Mouse (Mus musculus): ENCODE results near the gene Ttpal.
"Not testable (repeated sequence)": the region's sequence is repeated elsewhere in the genome, so short reads cannot be mapped to it uniquely, and the experiment has no call there.

Gene Ttpal

DNA sequence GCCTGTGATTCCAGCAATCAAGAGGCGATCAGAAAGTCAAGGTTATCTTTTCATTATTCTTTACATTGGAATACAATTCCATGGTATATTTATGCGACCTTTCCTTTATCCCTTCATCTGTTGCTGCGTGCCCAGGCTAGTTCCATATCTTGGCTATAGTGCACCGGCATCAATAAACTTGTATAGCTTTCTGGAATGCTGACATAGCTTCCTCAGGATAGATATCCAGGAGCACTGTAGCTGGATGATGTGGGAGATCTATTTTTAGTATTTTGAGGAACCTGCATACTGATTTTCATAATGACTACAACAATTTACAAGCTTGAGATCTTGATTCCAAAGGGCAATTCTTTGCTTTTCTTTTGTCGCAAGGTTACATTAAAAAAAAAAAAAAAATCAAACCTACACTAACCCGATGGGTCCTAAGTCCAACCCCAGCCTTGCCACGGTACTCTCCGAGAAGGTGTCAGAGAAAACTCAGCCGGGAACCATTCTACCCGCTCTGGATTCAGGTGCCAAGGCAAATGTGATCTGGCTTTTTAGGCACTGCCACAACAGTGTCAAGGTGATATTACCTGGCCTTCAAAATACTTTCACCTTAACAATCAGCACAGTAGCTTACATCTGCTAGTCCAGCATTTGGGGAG is 8.4 kb upstream of the Ttpal start:
- no peak for DNase-seq (ENCODE audit: low spot score)

DNA sequence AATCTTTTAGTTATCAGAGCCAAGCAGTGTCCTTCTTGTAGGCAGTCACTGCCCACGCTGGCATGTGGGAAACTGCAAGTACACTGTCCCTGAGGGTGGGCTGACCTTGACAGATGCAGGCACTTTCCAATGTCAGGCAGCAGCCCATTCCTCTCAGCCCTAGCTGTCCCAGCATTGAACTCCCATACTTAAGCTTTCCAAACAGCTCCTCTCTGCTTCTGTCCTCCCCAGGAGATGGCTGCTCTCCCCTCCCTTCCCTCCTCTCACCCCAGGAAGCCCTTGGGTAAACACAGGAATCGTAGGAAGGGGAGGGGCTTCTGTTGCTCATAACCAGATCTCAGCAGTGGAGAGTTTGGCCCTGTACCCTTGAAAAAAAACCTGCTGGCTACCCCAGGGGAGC is 7.0 kb upstream of the Ttpal start:
- no peak for DNase-seq (ENCODE audit: low spot score)

DNA sequence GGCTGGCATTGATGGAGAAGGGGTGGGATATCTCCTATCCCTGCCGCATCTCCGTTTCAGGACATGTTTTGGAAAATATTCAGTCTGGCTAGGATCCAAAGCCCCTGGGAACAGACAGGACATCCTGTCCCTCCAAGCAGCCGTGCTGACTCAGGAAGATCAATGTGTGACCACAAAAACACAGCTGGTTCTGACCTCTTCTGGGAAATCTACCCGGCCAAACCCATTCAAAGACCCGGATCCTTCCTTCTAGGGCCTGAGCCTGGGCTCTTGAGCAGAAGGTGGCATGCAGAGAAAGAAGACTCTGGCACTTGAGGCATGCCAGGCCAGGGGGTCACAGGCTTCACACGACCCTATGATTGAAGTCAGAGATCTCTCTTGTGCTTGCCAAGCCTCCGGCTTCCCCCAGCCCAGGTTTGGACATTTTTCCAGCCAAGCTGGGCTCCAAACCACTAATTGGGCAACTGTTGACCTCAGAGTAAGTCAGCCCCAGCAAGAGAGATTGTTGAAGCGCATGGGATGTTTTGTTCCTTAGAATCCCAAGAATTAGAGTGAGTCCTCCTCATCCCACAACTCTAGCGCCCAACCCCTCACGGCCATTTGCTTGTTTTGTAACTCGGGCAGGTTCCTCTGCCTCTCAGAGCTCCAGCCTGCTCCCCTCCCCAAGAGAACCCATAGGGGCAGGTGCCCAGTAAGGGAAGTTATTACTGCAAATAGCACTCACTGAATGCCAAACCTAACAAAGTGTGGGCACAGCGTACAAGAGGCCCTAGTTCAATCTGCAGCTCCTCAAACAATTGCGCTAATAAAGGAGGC is 5.8 kb upstream of the Ttpal start:
- DNase-seq (ENCODE audit: low spot score): no peak

DNA sequence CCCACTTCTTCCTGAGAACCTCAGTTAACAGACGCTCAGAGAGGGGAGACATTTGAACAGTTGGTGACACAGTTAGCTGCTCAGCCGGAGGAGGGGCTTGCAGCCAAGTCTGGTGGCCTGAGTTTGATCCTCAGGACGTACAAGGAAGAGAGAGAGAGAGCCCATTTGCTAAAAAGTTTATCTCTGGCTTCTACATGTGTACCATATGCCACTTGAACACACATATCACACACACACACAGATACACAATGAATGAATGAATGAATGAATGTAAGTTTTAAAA is 5.3 kb upstream of the Ttpal start:
- DNase-seq (ENCODE audit: low spot score): no peak

DNA sequence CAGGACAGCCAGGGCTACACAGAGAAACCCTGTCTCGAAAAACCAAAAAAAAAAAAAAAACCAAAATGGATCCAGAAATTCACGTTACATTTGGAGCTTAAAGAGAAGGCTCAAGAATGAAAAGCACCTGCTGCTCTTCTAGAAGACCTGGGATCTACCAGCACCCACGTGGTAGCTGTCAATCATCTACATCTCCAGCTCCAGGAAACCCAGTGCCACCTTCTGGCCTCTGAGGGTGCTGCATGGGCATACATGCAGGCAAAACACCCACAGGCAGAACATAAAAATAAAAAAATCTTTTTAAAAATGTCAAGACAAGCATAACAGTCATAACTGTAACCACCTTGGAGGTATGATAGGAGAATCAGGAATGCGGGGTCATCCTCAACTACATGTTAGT is 4.5 kb upstream of the Ttpal start:
- peak; percentile 32 for DNase-seq (ENCODE audit: low spot score)

DNA sequence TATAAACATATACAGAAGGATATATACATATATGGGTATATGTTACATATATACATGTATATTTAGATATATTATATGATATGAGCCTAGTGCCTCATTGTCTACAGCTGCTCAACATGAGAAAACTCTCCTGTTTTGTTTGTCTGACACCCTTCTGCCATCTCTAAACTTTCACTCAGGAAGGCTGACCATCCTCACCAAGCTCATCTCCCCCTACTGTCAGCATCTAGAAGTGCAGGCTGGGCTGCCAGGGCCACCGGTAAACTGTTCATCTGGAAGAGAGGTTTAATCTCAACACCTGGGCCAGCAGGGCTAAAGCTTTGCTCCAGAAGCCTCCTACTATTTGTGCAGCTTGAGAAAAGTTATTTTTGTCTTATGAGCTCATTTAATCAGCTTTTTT is 2.9 kb upstream of the Ttpal start:
- peak; percentile 52 for DNase-seq (ENCODE audit: low spot score)

DNA sequence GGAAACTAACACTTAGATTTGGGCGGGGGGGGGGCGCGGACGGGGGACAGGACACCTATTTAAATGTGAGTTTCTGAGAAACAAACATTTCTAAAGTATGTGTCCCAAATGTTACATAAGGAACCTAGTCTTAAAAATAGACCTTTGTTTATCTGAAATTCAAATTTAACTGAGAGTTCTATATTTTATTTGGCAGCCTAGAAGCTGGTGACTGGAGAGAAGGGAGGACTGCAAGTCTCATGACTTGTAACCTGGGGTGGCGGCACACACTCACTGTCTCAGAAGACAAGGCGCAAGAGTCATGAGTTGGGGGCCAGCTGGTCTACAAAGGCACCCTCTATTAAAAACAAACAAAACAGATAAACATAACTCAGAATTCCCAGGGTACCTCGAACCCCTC is 1.0 kb upstream of the Ttpal start:
- DNase-seq (ENCODE audit: low spot score): no peak

DNA sequence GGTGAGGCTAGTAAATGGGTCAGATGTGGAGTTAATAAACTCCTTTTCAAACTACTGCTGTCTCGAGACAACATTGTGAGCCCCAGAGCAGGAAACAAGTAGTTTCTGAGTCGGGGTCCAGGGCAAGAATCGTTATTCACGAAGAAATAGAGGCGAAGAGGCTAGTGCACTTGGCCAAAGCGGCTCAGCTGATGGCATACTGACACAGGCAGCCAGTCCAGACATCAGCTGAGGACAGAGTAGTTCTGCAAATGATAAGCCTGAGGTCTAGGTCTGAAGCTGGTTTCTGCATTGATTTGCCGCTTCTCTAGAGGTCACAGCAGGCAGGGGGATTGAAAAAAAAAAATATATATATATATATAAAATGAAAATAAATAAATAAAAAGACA is 408 bp upstream of the Ttpal start:
- DNase-seq (ENCODE audit: low spot score): no peak

DNA sequence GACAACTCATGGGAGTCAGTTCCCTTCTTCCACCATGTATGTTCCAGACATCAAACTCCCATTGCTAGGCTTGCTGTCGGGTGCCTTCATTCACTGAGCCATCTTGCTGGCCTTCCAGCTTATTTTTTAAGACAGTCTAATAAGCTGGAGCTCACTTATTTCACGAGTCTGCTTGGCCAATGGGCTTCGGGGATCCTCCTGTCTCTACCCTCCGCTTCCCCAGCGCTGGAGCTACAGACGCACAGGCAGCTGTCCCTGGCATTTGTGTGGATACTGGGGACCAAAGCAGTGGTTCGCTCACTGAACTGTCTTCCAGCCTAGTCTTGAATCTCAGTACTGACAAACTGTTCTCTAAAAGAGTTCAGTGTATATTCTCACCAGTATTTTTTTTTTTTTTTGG is 4.0 kb downstream of the Ttpal start:
- DNase-seq (ENCODE audit: low spot score): no peak

DNA sequence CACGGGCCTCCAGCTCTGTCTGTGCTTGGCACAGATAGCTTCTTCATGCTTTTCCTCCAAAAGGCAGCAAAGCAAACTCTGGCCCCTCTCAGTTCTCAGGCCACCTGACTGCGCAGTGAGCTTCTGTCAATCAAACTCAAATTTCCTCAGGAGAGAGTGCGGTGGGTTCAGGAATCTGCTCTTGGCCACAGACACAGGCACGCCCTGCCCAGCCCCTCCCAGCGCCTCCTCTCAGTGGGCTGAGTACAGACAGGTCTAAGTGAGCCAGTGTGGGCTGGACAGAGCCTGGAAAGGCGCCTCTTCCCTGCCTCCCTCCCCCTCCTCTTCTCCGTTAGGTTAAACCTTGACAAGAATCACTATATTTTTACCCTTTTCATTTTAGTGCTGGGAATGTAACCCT is 5.9 kb downstream of the Ttpal start:
- DNase-seq (ENCODE audit: low spot score): no peak

DNA sequence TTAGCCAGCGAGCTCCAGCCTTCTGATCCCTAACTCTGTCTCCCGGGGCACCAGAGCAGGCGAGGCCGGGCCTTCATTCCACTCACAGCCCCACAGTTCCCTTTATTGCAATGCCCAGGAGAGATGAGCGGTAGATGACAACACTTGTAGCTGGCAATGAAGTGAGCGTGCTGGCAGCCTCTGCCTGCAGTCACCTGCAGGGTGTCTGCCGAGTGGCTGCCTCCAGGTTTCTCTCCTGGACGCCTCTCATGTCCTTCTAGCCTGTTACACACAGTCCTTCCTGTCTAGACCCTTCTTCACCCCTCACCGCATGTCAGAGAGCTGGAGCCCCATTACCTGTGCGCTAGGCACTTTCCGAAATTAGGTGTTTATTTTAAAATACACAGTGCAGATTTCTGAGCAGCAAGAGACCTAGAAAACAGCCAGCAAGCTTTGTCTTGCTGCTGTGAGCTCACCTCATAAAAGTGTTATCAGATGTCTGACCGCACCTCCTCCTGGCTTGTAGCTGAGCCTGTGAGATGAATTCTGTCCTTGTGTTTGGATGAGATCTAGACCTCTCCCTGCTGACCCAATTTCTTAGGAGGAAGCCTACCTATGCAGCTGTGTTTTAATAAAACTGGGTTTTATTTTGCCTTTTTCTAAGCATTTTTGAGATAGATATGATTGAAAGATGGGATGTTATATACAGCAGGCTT is 7.3 kb downstream of the Ttpal start:
- DNase-seq (ENCODE audit: low spot score): no peak

DNA sequence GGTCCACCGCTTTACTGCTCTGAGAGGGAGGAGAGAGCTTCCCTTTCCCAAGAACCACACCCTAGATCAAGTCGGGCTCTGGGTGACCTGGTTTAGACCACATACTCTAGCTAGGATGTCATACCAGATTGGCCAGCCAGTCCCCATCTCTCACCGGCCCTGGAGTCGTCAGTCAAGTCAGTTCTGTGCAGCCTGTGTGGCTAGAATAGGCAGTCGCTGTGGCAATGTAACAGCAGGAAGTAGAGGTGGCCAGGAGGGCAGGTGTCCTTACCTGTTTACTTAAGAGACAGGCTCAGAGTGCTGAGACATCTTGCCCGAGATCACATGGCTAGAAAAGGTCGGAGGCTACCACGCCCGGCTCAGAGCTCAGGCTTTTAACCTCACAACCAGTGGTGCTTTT is 9.1 kb downstream of the Ttpal start:
- no peak for DNase-seq (ENCODE audit: low spot score)

DNA sequence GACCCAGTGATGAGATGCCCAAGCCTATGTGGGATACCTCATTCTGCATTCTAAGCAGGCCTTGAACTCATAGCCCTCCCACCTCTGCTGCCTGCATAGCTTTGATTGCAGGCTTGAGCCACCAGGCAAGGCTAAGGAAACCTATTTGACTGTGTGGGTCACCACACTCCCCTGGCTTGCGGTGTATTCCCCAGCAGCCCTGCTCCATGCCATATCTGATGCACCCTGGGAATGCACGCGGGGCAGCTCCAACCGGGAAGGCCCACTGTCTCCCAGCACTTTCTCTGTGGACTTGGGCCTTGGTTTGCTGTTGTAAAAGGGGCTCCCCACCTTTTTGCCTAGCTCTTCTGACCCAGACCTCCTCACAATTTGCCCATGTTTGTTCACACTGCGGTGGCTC is 11.1 kb downstream of the Ttpal start:
- DNase-seq (ENCODE audit: low spot score): no peak

DNA sequence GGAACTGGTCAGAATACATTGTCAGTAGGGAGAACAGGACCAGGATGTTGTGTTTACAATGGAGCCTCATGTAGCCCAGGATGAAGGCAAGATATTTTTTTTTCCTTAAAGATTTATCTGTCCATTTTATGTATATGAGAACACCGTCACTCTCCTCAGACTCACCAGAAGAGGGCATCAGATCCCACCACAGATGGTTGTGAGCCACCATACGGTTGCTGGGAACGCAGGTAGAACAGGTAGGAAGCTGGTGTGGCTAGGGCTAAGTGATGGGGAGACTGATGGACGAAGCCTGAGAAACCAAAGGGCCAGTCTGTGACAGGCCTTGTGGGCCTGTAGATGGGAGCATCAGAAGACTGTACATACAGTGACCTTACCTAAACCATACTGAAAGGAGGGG is 11.9 kb downstream of the Ttpal start:
- DNase-seq (ENCODE audit: low spot score): no peak

DNA sequence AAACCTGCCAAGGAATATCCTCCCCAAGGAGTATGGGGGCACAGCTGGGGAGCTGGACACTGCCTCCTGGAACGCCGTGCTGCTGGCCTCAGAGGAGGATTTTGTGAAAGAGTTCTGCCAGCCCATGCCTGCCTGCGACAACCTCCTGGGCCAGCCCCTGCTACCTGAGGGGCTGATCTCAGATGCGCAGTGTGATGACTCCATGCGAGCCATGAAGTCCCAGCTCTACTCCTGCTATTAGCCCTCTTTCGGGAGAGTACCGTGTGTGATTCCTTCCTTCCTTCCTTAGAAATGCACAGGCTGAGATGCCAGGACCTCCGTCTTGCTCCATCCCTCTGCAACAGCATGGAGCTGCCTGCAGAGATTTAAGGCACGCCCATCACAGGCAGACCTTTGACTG is 13.3 kb downstream of the Ttpal start:
- DNase-seq (ENCODE audit: low spot score): no peak

DNA sequence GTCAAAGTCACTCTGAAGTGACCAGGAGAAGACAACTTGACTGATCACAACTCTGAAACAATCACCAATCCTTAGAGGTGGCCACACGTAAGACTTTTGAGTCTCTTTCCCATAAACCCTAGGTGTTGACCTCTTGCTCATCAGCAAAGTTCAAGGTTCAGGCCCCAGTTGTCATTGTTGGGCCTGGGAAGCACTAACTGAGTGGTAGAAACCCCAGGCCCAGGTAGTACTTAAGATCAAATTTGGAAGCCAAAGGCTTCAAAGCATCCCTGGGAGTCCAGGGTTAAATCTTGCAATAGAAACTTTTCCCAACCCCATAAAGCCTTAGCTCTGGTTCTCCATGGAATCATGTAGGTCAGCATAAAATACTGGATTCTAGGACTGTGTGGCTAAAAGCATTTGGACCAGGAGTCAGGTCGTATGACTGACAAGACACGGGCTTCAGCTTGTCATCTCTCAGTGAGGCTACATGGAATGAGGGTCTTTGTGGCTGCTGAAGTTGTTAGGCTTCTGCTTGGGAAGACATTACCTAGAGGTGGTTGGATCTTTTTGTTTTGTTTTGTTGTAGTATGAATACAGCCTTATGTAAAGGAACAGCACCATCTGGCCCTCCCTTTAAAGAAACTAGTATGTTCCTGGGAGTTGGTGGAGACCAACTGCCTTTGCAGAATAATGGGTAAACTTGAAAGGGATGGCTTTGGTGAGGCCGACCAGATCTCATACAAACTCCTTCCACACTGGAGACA is 14.0 kb downstream of the Ttpal start:
- DNase-seq (ENCODE audit: low spot score): no peak

DNA sequence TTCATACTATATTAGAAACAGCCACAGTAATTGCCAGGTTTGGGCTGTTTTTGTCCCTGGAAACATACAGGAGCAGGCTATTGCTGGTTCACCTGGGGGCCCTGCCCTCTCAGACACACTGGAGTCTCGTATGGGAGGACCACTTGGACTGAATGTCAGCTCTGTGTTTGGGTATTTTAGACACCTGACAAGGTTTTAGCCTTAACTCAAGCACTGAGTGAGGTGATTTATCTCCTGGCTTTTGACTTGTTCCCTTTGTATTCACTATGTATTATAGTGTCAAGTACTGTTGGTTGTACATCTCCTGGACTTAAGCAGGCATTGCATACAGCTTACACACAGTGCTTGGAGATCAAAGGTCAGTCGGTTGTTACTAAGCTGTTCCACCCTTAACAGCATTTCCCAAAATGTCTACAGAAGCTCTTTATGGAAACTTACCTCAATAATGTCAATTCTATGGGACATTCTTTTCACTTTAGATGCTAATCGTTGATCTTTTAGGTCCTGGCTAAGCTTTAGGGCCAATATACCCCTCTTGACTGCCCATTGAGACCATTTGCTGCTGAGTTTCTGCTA is 14.6 kb downstream of the Ttpal start:
- DNase-seq (ENCODE audit: low spot score): no peak

DNA sequence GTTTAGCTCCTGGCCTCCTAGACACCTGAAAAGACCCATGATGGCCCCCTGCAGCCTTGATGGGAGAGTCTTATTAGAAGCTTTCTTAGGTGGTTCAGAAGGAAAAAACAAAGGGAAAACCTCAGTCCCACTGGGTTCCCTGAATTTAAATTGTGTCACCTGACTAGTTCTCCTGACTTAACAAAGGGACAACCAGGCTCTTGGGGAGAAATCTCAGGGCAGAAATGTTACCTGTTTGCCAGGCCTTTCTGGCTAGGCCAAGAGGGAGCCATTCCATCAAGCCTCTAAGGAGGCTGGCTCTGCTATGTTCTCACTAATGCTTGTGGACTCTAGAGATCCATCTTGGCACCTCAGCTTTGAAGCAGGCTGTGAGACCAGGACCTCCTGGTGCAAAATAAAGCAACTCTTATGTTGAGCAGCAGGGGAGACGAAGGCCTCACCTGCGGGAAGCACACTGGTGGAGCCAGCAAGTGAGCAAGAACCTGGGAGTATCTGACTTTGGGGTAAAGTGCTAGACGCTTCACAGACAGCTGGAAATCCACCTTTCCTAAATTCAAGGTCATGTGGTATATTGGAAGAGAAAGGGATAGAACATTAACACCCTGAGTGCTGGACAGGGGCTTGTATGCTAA is 15.2 kb downstream of the Ttpal start:
- no peak for DNase-seq (ENCODE audit: low spot score)

DNA sequence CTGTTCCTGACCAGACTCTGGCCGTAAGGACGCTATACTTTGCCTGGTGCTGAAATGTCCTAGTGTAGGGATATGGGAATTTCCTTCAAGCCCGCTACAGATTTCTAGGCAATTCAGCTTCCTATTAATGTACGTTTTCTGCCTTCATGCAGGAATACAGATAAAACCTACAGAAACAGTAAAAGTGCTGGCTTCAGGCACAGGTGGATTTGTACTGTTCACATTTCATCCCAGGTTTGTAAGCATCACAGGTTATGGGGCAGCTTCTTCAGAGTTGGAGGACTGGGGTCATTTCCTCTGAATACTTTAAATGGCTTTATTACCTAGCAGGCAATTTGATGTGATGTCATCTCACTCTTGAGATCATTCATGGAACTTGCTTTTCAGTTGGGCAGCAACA is 15.8 kb downstream of the Ttpal start:
- DNase-seq (ENCODE audit: low spot score): no peak

DNA sequence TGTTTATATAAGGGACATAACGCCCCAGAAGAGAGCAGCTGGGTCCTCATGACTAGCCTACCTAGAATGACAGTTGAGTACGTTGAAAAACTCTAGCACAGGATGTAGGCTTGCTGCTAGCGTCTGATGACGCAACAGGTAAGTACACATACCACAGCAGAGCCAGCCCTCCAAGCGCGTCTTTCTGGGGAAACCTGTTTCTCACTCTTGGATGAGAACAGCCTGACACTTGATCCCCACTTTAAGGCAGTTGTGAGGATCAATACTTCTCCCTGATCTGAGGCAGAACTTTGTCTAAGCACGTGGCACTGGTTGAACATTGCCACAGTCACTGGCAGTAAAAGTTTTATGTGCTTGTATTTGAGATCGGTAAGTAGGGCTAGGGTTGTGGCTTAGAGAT is 18.3 kb downstream of the Ttpal start:
- DNase-seq (ENCODE audit: low spot score): no peak

DNA sequence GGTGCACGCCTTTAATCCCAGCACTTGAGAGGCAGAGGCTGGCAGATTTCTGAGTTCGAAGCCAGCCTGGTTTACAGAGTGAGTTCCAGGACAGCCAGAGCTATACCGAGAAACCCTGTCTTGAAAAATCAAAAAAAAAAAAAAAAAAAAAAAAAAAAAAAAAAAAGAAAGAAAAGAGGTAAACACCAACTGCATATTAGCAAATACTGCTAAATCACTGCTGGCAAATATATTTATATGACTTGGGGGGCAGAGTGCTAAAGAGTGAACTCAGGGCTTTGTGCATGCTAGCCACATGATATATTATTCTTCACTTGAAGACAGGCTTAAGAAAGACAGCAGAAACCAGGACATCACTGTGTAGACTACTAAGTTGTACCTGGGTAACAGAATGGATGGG is 19.3 kb downstream of the Ttpal start:
- not testable (repeated sequence) for DNase-seq (ENCODE audit: low spot score)

DNA sequence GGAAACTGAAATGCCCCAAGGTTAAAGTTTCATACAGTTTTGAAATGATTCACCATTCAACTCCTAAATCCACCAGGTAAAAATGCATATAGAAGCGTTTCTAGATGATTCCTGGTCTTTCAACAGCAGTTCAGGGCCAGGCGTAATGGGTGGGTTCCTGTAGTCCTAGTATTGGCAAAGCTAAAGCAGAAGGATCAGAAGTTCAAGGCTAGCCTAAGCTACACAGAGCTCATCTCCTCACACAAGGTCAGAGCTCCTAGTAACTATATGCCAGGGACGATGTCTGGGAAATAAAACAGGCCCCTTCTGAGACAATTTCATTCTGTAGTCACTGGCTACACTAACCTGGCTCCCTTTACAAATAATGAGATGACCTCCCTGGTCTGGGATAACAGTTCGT is 29.1 kb downstream of the Ttpal start:
- no peak for DNase-seq (ENCODE audit: low spot score)
